Mouse (Mus musculus) lung, postnatal 0 days (tissue): ENCODE measurements around the gene Frmd4a. TPM values are rescaled to one million over a fixed set of nuclear protein-coding genes. Genes with fewer than 3 reads are reported as not detected.

Source experiments
- ATAC-seq: fragments of 200-750 bp; cut with Nextera tagmentation; 2 replicates; pipeline ENCODE4 v1.8.0; 2017; ENCODE audit warnings: moderate library complexity
- DNase-seq: peaks from one replicate; pipeline ENCODE4 v3.0.0-alpha.2; 2016; ENCODE audit warnings: low spot score
- H3K27ac ChIP-seq: fragments of 300-500 bp; sonication (generic); 2 replicates; pipeline ENCODE4 v1.5.1; 2014; ENCODE audit warnings: antibody characterized with exemption, mild to moderate bottlenecking, low read length, mixed read lengths
- H3K27me3 ChIP-seq: fragments of 300-500 bp; sonication (generic); replicated peaks from 2 replicates; pipeline ENCODE4 v1.6.1; 2014; ENCODE audit warnings: low read length, mixed read lengths; ENCODE audit not compliant: insufficient read depth
- H3K36me3 ChIP-seq: fragments of 300-500 bp; sonication (generic); 2 replicates; pipeline ENCODE4 v1.6.1; 2014; ENCODE audit warnings: low read length, mixed read lengths; ENCODE audit not compliant: insufficient read depth
- H3K4me1 ChIP-seq: fragments of 300-500 bp; sonication (generic); 2 replicates; pipeline ENCODE4 v1.6.1; 2014; ENCODE audit warnings: antibody characterized with exemption, low read depth, low read length, mixed read lengths; ENCODE audit not compliant: insufficient read depth
- H3K4me2 ChIP-seq: fragments of 300-500 bp; sonication (generic); replicated peaks from 2 replicates; pipeline ENCODE4 v1.6.1; 2014; ENCODE audit warnings: low read depth, mild to moderate bottlenecking, low read length, moderate library complexity, mixed read lengths
- H3K4me3 ChIP-seq: fragments of 300-500 bp; sonication (generic); 2 replicates; pipeline ENCODE4 v1.5.1; 2014; ENCODE audit warnings: low read depth, low read length
- H3K9ac ChIP-seq: fragments of 300-500 bp; sonication (generic); replicated peaks from 2 replicates; pipeline ENCODE4 v1.6.1; 2014; ENCODE audit warnings: low read depth, mild to moderate bottlenecking
- H3K9me3 ChIP-seq: fragments of 300-500 bp; sonication (generic); 2 replicates; pipeline ENCODE4 v1.6.1; 2016; ENCODE audit warnings: low read length, mixed read lengths
- CTCF ChIP-seq: IDR thresholded peaks from 2 replicates; pipeline ENCODE4 v1.5.1; 2016; ENCODE audit warnings: antibody characterized with exemption, mild to moderate bottlenecking
- EP300 ChIP-seq: IDR thresholded peaks from 2 replicates; pipeline ENCODE4 v1.6.1; 2016; ENCODE audit warnings: antibody characterized with exemption, mild to moderate bottlenecking, control low read depth
- WGBS: fragments of 180-500 bp; shearing (Covaris S2); extraction: QIAGEN DNeasy Blood & Tissue Kit; methylation state at CpG from one replicate; pipeline ENCODE4 v1.1.7; 2014; 5-methylcytosine and 5-hydroxymethylcytosine counted together
- polyA plus RNA-seq: library from polyadenylated mRNA; unstranded; fragments of >200 nt; fragmentation: Nextera tagmentation; extraction: Ambion mirVana; gene quantifications from 2 replicates; pipeline ENCODE4 v1.2.1, GENCODE M21; 2015

The Frmd4a gene
- polyA plus RNA-seq, 1 experiment from 2014 or later = 15.8 TPM

DNA sequence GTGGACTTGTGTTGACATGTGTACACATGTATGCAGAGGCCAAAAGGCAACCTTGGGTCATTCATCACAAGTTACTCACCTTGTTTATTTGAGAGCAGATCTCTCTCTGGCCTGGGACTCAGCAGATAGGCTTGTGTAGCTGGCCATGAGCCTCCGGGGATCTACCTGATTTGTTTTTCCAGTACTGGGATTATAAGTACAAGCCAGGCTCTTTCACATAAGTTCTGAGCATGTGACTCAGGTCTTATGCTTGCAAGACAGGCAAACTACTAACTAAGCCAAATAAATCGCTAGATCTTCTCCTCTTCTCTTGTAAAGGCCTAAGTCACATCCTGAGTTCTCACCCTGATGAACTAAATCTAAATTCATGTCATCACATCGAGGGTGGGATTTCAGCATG lies 361.3 kb downstream of the Frmd4a start:
- Histone ChIP-seq H3K27me3 (no peaks in the 10 kb centered on the region), H3K9ac (no peak overlapping the region), H3K4me3 (no peak overlapping the region), H3K4me1 (no peaks in the 10 kb centered on the region), H3K36me3 (no peaks in the 10 kb centered on the region), H3K4me2 (no peak overlapping the region), H3K27ac (no peak overlapping the region), H3K9me3 (no peaks in the 10 kb centered on the region)
- no peak for TF ChIP-seq CTCF
- TF ChIP-seq EP300 = no peak
- DNase-seq = no peak
- ATAC-seq = no peak
- 81% methylated on average over 3 of the region's 3 CpGs for whole genome bisulfite sequencing

DNA sequence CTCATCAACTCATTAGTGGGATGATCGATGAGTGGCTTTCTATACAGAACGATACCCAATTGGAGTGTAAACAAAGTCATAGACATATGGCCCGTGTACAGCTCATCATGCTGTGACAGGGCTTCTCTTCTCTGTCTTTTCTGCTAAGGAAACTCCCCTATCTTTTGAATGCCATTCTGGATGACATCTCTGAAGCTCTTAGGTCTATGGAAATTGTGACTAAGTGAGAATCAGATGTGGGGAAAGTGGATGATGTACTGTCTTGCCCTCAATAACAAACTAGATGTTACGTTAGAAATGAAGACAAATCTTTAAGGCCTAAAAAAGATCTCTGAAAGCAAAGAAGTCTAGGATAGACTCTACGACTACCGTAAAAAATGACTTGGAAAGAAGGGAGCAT lies 362.9 kb downstream of the Frmd4a start:
- Histone ChIP-seq H3K9ac (no peak overlapping the region), H3K9me3 (no peaks in the 10 kb centered on the region), H3K4me2 (no peak overlapping the region), H3K27ac (no peak overlapping the region), H3K36me3 (no peaks in the 10 kb centered on the region), H3K4me1 (no peaks in the 10 kb centered on the region), H3K27me3 (no peaks in the 10 kb centered on the region), H3K4me3 (no peak overlapping the region)
- no peak for ATAC-seq
- DNase-seq = no peak
- WGBS = 86% methylated on average over 6 of the region's 6 CpGs
- TF ChIP-seq EP300 = no peak
- no peak for TF ChIP-seq CTCF

DNA sequence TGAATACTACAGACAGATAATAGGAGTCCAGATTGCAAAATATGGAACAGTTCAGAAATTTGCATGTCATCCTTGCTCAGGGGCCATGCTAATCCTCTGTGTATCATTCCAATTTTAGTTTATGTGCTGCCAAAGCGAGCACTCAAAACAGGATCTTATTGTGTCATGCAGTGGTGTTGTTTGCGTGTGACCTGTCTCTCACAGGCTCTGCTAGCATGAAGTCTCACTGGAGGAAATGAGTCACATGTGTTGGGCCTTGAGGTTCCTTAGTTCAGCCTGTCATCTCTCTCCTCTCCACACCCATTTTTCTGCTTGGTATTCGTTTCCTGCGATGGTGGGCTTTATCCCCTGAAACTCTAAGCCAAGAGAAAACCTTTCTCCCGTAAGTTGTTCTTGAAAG lies 363.4 kb downstream of the Frmd4a start:
- Histone ChIP-seq H3K27me3 (no peaks in the 10 kb centered on the region), H3K4me2 (no peak overlapping the region), H3K9ac (no peak overlapping the region), H3K4me3 (no peak overlapping the region), H3K9me3 (no peaks in the 10 kb centered on the region), H3K36me3 (no peaks in the 10 kb centered on the region), H3K4me1 (no peaks in the 10 kb centered on the region), H3K27ac (no peak overlapping the region)
- peak; percentile 26; the same call in 1 of the 2 replicates for ATAC-seq
- no peak for TF ChIP-seq CTCF
- no peak for TF ChIP-seq EP300
- WGBS = 73% methylated on average over 5 of the region's 5 CpGs
- peak; percentile 12 for DNase-seq

DNA sequence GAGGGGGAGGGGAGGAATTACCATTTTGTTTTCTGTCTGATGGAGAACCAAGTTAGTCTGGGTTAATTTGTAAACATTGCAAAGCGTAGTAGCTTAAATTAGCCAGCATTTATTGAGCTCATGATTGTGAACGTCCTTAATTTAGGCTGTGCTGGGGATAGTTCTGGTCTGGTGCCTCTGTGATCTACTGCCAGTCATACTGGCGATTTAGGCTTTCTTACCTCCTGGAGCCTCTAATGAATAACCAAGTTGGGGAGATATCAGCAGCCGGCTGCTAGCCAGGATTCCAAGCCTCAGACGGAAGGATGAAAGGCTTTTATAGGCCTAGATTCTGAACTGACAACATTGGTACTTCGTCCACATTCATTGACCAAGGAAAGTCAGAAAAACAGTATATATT lies 369.0 kb downstream of the Frmd4a start:
- Histone ChIP-seq H3K9ac (no peak overlapping the region), H3K27me3 (no peaks in the 10 kb centered on the region), H3K4me3 (no peak overlapping the region), H3K4me1 (peaks cover 7% of the 10 kb centered on the region; the same call in 1 of the 2 replicates), H3K27ac (no peak overlapping the region), H3K9me3 (no peaks in the 10 kb centered on the region), H3K36me3 (no peaks in the 10 kb centered on the region), H3K4me2 (no peak overlapping the region)
- TF ChIP-seq EP300 = no peak
- no peak for TF ChIP-seq CTCF
- WGBS = 57% methylated on average over 6 of the region's 6 CpGs
- ATAC-seq = no peak
- DNase-seq = no peak

DNA sequence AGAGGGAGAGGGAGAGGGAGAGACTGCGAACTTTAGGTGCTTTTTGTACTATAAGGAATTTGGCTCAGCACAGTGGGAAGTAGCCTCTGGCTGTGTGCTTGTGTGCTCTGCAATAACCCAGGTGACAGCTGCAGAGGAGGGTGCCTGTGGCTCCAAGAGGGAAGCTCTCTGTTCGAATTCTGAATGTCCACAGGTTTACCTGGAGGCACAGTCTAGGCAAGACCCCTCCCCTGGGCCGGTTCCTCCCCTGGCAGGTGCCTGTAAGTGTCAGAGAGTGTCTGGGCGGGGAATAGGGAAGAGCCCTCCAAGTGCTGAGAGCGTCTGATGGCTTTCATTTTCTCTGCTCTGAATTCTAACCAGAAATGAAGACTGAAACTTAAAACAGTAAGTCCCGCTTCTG lies 371.8 kb downstream of the Frmd4a start:
- peak overlapping the region; percentile 29 for H3K4me3 ChIP-seq

DNA sequence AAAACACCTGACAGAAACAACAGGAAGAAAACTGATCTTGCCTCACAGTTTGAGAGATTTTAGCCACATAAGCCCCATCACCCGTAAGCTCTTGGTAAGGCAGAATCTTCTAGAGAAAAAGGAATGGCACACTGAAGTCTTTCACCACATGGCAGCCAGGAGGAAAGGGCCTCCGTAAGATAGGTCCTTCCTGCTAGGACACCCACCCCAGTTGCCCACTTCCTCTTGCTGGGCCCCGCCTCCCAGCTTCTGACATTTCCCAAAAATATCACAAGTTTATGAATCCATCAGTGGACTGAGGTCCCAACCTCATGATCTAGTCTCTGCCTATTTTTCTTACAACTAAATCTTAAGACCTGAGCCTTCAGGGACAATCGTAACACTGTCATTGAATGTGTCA lies 373.6 kb downstream of the Frmd4a start:
- no peak overlapping the region for H3K9ac ChIP-seq
- H3K4me3 ChIP-seq = no peak overlapping the region
- 58% methylated on average over 4 of the region's 4 CpGs for WGBS
- H3K27me3 ChIP-seq = no peaks in the 10 kb centered on the region
- DNase-seq (peak; percentile 28), ATAC-seq (no peak)
- no peak overlapping the region for H3K4me2 ChIP-seq
- H3K9me3 ChIP-seq = no peaks in the 10 kb centered on the region
- H3K36me3 ChIP-seq = no peaks in the 10 kb centered on the region
- TF ChIP-seq CTCF (no peak), EP300 (no peak)
- H3K27ac ChIP-seq = peak overlapping the region; percentile 17
- peaks cover 7% of the 10 kb centered on the region; the same call in 1 of the 2 replicates for H3K4me1 ChIP-seq

More for the DNA sequence above, 371.8 kb downstream of the Frmd4a start:
- Histone ChIP-seq H3K9ac (peak overlapping the region; percentile 3; the same call in 1 of the 2 replicates), H3K4me1 (peaks cover 7% of the 10 kb centered on the region; the same call in 1 of the 2 replicates), H3K27ac (peak overlapping the region; percentile 64), H3K36me3 (no peaks in the 10 kb centered on the region), H3K9me3 (no peaks in the 10 kb centered on the region), H3K27me3 (no peaks in the 10 kb centered on the region), H3K4me2 (peak overlapping the region; percentile 54)
- ATAC-seq = peak; percentile 64
- 20% methylated on average over 6 of the region's 6 CpGs for WGBS
- TF ChIP-seq CTCF = no peak
- TF ChIP-seq EP300 = no peak
- peak; percentile 44 for DNase-seq

DNA sequence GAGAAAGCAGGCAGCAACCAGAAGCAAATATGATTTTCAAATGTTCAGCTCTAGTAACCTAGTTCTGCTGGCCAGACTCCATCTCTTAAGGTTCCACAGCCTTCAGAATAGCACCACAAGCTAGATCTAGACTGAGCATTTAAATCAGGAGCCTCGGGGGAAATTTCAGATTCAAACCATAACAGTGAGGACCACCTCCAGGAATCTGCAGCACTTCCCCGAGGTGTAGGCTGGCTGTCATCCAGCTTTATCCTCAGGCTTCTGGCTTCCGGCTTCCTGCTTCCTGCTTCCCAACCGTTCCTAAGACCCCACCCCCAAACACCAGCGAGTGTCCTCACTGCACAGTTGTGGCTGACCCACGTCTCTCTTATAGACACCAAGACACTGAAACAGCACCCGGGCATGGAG lies 374.2 kb downstream of the Frmd4a start:
- peak; percentile 64 for DNase-seq
- H3K4me2 ChIP-seq = peak overlapping the region; percentile 33

More for the DNA sequence above, 374.2 kb downstream of the Frmd4a start:
- Histone ChIP-seq H3K27me3 (no peaks in the 10 kb centered on the region), H3K9ac (0 out of 2 replicates have a peak overlapping the region, but pooled peaks have one; percentile 0), H3K27ac (peak overlapping the region; percentile 17), H3K4me3 (no peak overlapping the region), H3K4me1 (peaks cover 7% of the 10 kb centered on the region; the same call in 1 of the 2 replicates), H3K36me3 (no peaks in the 10 kb centered on the region), H3K9me3 (no peaks in the 10 kb centered on the region)
- 16% methylated on average over 7 of the region's 7 CpGs for WGBS
- TF ChIP-seq EP300 (no peak), CTCF (no peak)
- ATAC-seq = peak; percentile 62
